Mouse (Mus musculus) adrenal gland, adult 2 months (tissue): ENCODE results near the gene 4933402N22Rik. TPM values are rescaled to one million over a fixed set of nuclear protein-coding genes. Genes with fewer than 3 reads are reported as not detected.
"Not testable (repeated sequence)": the region's sequence is repeated elsewhere in the genome, so short reads cannot be mapped to it uniquely, and the experiment has no call there.

Experiments used
- DNase-seq: peaks from one replicate; pipeline ENCODE4 v3.0.0; 2021
- long read RNA-seq: library from polyadenylated mRNA; stranded (forward); transcript quantifications from one replicate; pipeline ENCODE4 v2.0.0, GENCODE M21; 2021
- polyA plus RNA-seq: library from polyadenylated mRNA; depleted of rRNA; stranded (reverse); fragments of >200 nt; gene quantifications from 2 replicates; pipeline ENCODE4 v1.2.3, GENCODE M21; 2012; rRNA removed
- total RNA-seq, 2 experiments: library from RNA; stranded (reverse); gene quantifications; 2 replicates each; pipeline ENCODE4 v1.2.3; 2021

4933402N22Rik gene
- not detected for total RNA-seq
- not detected in 2 replicates for polyA plus RNA-seq
- long read RNA-seq, result 0 reads

DNA sequence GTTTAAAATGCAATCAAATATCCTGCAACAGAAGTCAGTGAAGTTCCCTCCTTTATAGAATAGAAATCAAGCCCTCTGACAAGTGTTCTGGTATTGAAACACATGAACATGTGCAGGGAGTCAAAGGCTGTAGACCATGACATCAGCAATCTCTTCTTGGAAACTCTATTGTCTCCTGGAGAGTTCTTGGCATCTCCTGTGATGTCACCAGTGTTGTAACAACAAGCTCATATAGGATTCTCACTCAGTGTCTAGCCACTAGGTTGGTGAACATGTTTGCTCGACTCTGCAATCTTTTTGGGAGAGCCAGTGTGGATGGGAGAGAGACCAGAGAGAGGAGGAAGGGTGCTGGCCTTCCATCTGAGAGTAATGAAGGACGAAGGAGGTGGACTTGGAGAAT, at the start of gene 4933402N22Rik:
Gene 4933402N22Rik (plus strand): TSS at position 301 of the 400 bp plus-strand sequence.
- not testable (repeated sequence) for DNase-seq

DNA sequence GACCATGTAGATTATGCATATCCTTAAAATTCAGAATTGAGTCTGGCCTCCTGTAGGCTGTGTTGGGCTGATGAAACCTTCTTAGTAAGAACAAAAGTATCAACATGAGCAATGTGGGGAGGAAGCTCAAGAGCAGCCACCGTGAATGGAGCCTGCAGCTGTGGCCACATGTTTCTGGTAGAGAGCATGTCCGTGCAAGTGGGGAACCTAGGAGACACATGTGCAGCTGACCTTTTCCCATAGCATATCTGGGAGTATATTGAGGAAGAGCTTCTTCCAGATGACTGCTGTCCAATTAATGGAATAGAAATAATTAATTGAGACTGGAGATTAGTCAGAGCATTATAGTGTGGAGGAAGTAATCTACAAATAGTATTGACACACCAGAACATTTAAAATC, 5.9 kb downstream of the 4933402N22Rik start:
- DNase-seq, result not testable (repeated sequence)

Other genes with a start within 250 kb of the 4933402N22Rik start
- not detected for gene Gm8922, start 236.1 kb upstream of the 4933402N22Rik start, total RNA-seq
- not detected in 2 replicates for gene Gm8922, start 236.1 kb upstream of the 4933402N22Rik start, polyA plus RNA-seq
- not detected for gene Gm8926, start 147.5 kb upstream of the 4933402N22Rik start, total RNA-seq
- gene Gm8926, start 147.5 kb upstream of the 4933402N22Rik start, polyA plus RNA-seq, result not detected in 2 replicates
- not detected for gene Gm6465, start 72.5 kb upstream of the 4933402N22Rik start, total RNA-seq
- gene Gm6465, start 72.5 kb upstream of the 4933402N22Rik start, polyA plus RNA-seq, result not detected in 2 replicates